Mouse (Mus musculus) B cell, adult 2 months (primary cell): ENCODE data around the gene Pspn.
A peak's percentile ranks its signal among the peaks of the same experiment; 100 is the strongest.

Source experiments
- DNase-seq, 2 experiments: peaks; one replicate each; pipeline ENCODE4 v3.0.0; 2022

Pspn gene

DNA sequence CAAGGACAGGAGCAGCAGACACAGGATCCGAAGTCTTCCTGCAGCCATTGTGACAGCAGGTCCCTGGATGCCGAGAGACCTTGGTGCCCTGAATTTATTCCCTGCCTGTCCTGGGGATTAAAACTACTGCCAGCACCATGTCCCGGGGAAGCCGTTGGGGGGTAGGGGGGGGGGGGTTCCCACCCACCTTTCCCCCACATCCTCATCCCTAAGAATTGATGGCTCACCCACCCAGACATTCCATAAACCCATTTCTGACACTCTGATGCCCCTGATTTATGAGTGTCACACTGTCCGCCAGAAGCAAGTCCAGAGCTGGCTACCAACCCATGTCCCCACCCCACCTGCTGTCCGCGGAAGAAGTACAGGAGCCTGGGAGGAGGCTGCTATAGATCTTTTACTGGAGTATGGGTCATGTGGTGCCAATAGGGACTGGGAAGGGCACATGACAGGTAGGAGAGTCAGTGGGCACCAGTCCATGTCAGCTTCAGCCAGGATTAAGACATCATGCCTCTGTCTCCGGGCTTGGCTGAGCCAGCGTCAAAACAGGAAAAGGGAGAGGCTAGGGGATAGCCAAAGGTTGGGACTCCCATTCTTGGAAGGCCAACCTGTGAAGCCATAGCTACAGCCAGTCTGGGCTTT, at the start of gene Pspn:
TSS of gene Pspn (minus strand) at position 51 of the 642 bp plus-strand sequence.
- no peak for DNase-seq

DNA sequence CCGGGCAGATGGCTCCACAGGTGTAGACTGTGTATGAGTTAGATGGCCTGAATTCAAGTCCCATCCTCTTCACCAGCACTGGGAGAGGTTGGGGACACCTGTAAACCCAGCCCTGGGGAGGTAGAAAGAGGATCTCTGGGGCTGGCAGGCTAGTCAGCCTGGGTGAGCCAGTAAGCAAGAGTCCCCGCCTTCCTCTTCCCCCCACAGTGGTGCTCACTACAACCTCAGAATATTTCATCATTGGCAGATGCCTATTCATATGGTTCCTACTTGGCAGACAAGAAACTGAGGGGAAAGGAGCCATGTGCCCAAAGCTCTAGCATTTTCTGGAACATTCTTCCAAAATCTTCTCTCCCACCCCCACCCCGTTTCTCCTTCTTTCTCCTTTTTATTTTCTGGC, 49.0 kb upstream of the Pspn start:
- DNase-seq: no peak

GRCm38 (mm10) chr17:57047406-57047805, 47.6 kb upstream of the Pspn start:
- no peak for DNase-seq

GRCm38 (mm10) chr17:57041554-57041953, 41.7 kb upstream of the Pspn start, which contains the start of gene Slc25a41:
Gene Slc25a41 (minus strand): TSS chr17:57041654.
- DNase-seq: no peak

- DNase-seq: peak; percentile 30 to 40
Measured at GRCm38 (mm10) chr17:57038978-57039377, 39.2 kb upstream of the Pspn start.

GRCm38 (mm10) chr17:57032854-57033253, 33.0 kb upstream of the Pspn start:
- peak; percentile 11 to 17 for DNase-seq

DNA sequence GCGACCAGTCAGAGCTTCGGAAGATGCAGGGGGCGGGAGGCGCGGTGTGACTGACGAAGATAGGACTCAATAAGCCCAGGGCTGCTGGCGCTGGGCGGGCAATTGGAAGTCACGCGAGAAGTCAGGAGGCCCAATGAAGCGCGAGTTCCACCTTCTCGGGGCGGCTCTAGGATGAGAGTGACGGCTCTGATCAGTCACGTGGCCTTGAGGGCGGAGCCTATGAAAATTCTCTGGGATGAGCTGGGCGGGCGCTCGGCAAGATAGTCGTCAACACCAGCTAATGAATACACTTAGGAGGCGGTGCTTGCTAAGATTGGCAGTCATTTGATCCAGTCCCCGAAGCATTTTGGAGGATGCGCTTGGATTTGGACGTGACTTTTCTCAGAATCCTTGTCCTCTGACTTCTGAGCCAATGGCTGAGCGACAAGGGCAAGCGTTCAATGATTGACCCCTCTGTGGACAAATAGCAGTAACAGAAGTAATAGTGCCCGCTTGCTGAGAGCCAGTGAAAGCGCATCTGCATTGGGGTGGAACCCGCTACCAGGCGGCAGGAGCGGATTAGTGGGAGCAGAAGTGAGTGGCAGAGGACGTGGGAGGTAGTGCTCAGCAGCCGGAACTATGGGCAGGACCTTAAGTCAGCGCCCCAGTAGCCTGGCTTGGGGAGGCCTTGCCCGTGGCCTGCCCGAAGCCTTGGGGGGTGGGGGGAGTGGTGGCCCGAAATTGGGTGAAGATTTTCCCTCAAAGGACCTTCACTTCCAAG, 32.0 kb upstream of the Pspn start:
- peak; percentile 98 to 99 for DNase-seq

DNA sequence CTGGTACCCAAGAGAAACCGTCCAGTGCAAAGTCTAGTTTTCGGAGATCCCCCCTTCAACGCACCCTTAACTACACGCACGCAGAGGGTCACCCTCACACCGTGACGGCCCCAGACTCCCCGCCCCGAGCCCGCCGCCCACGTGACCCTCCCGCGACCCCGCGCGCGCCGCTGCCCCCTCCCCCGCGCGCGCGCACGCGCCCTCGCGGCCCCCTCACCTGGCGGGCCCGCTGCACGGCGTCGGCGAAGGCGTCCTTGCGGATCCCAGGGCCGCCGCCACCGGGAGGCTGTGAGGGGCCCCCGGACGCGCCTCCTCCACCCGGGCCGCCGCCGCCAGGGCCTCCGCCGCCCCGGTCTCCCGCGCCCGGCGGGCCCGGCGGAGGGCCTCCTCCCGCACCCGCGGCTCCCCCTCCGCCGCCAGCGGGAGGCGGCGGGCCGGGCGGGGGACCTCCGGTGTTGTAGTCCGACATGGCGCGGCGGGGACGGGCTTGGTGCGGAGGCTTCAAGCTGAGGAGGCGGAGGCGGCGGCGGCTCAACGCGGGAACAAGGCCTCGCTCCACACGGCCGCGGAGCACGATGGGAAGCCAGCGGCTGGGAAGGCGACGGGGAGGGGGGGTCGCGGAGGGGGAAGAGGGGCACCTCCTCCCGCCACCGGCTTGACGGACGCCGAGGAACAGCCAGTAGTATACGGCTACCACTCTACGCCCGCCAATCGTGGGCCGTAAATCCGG, 31.3 kb upstream of the Pspn start, which contains the start of gene Khsrp:
TSS of gene Khsrp (minus strand) at position 592 of the 730 bp plus-strand sequence.
- DNase-seq: peak; percentile 44 to 52

DNA sequence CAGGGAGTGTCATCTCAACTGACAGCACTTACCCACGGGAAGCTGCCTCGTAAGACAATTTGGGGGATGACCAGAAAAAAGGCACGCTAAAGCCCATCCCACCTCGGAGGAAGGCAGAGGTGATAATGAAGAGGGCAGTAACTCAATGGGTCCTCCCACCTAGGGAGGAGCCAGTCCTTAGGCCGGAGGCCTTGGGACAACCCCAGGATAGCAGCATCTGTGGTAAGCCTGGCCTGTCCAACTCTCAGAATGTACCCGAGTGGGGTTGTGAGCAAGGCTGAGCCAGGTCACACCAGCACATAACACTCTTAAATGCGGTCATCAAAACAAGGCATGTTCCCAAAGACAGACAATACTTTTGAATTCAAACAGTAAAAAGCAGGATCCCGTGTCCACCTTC, 29.9 kb upstream of the Pspn start:
- DNase-seq: no peak

- DNase-seq: no peak
Measured at GRCm38 (mm10) chr17:57027471-57027870, 27.7 kb upstream of the Pspn start.

GRCm38 (mm10) chr17:57020960-57021359, 21.1 kb upstream of the Pspn start:
- DNase-seq: no peak

DNA sequence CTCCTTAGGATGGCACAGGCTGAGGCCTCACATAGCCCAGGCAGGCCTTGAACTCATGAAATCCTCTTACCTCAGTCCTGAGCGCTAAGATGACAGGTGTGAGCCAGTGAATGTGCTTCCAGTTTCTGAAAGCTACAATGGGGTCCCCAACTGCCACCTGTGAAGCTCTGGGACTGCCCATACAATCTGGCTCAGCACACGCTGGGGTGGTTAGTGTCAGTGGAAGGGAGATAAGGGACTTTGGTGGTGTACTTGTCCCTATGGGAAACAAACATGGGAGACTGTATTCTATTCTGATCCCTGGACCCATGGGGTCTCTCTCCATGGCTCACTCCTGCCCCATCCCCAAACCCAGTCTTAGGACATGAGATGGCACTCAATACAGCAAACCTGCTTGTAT, 19.9 kb upstream of the Pspn start:
- no peak for DNase-seq

GRCm38 (mm10) chr17:57012245-57012795, 12.5 kb upstream of the Pspn start:
- no peak for DNase-seq

GRCm38 (mm10) chr17:57011236-57012141, 11.7 kb upstream of the Pspn start, which contains the start of the genes Gtf2f1 and Gm17949:
Gene Gtf2f1 (minus strand): TSS chr17:57011288.
Gene Gm17949 (plus strand): TSS chr17:57011469.
- DNase-seq: peak; percentile 88 to 89

DNA sequence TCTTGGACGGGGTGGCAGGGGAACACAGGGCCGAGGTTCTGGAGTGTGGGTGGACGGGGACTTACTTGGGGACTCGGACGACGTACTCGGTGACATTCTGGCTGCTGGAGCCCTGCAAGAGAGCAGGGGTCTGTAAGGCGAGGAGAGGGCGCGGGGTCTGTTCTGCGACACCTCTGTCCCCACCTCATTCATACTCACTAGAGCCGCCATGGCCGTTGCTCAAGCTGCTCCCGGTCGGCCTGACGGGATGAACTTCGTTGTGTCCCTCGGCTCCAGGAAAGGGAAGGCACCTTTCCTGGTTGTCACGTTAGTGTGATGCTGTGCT, 11.1 kb upstream of the Pspn start:
- no peak for DNase-seq

DNA sequence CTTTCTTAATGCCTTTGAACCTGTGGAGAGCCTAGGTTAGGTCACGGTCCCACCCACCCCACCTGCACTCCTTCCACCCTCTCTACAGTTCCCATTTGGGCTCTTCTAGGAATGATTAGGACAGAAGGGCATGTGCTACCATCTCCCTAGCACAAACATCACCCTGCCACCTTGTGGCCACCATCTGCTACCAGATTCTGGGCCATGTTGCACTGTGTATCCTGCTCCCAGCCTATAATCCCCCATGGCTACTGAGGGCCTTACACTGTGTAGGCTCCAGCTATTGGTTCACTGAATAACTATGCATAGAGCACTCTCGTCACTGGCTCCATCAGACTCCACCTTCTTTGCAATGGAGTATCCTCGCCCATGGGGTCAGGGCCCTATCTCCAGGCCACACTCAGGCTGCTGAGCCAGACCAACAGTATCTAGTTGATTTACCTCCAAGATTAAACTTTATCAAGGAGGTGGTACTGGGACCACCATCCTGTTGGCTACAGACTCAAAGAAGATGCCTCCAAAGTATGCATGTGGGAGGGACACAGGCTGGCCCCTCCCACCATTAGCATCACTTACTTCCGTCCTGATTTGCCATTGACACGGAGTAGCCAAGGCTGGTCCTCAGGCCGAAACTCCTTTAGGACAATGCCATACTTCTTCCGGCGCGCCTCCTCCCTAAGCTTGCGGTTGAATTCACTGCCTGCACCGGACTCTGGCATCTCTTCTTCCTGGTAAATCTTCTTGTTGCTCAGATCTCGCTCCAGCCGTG, 7.5 kb upstream of the Pspn start:
- no peak for DNase-seq

DNA sequence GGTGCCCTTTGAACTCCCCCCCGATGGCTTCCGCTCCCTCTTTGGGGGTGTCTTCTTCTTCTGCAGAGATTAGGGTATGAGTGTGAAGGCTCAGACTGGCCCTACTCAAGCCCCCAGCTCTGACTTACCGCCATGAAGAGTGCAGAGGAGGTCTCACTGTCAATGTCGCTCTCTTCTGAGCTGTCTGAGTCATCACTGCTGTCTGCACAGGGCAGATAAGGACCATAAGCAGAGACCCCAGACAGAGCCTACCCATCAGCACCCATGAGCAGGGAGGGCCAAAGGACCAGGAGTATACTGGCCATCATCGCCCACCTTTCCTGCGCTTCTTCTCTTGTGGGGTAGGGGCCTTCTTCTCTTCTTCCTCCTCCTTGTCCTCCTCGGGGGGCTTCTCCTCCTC, 4.2 kb upstream of the Pspn start:
- DNase-seq: no peak

DNA sequence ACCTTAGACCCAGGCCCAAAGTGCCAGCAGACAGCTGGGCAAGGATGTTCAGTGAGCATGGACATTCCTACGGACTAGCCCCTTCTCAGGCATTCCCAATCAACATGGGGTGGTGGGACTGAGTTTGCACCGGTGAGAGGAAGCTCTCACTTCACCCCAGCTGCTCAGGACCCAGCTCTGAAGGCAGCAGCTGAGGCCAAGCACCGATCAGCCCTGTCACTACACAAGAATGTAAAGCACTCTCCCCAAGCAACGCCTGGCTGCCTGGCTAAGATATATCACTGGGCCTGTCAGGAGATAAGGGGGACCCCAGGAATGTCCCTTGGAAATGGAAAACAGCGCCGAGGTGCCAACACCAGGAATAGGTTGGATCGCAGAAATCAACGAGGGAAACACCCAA, 1.4 kb upstream of the Pspn start:
- no peak for DNase-seq

DNA sequence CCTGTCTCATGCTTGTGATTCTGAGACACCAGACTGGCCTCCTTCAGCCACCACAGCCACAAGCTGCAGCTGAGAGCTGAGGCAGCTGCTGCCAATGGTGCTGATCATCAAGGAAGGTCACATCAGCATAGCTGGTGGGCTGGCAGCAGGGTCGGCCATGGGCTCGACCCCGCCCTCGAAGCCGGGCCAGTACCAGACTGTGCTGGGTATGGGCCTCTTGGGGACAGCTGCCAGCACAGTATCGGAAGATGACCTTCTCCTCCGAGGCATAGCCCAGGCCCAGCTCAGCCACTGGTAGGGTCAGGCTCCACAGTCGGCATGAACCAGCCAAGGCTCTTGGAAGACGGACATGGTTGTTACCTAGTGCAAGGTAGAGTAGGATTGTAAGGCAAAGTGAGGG, 404 bp downstream of the Pspn start:
- no peak for DNase-seq

- peak; percentile 93 to 96 for DNase-seq
Measured at GRCm38 (mm10) chr17:56997029-56997667, 2.7 kb downstream of the Pspn start, which contains the start of gene Alkbh7. Gene Alkbh7 (plus strand): TSS chr17:56997339.

- DNase-seq: no peak
Measured at GRCm38 (mm10) chr17:56996506-56996905, 3.3 kb downstream of the Pspn start.
